Mouse (Mus musculus) stomach, postnatal 0 days (tissue): ENCODE measurements around the gene Zpld1.

Experiments used
- CTCF ChIP-seq: IDR thresholded peaks from 2 replicates; pipeline ENCODE4 v1.5.1; 2016; ENCODE audit warnings: antibody characterized with exemption, low read depth, mild to moderate bottlenecking, moderate library complexity
- EP300 ChIP-seq: optimal IDR thresholded peaks from 2 replicates; pipeline ENCODE3; 2016; ENCODE audit warnings: antibody characterized with exemption

GRCm38 (mm10) chr16:55185370-55185769 lies 112.4 kb downstream of the Zpld1 start:
- TF ChIP-seq CTCF: no peak
- TF ChIP-seq EP300: no peak
